Mouse (Mus musculus): ENCODE measurements at regions not wholly inside any gene's neighbourhood (a gene's known extent, or its start where the extent isn't known, plus 50 kb on each side); places are given as distances from the start of the nearest gene placed in this dataset.
A peak's percentile ranks its signal among the peaks of the same experiment; 100 is the strongest.

DNA sequence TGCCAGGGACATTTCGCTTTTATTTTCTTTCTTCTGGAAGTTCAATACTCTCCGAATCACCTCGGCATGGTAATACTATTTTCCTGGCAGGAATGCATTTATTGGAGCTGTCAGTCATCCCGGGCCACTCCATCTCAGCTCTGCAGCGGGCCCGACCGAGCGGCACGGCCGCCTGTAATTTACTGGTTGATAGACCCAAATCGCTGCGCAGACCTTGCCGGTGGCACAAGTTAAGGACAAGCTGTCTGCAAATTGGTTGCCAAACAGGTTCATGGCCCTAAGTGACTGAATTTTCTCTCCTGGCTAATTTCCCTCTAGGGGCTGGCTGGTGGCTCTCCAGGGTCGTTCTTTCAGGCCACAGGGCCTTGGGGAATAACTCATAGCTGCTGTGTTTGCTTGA, 169.4 kb upstream of the Kcnab2 start:
- no peak for DNase-seq (ENCODE audit: low spot score in 2 of 2)

DNA sequence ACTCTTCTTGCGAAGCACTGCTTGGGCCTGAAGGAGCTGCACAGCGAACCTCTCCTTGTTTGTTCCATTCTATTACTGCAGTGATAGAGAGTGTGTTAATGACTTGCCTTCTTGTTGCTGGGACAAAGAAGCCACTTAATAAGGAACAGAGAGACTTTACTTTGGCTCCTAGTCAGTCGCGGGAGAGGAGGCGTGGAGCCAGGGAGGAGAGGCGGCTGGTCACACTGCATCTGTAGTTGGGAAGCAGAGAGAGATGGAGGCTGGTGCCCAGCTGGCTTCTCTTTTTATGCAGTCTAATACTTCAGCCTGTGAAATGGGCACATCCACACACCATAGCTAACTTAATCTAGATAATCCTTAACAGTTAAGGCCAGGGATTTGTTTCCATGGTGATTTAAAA, 159.4 kb upstream of the Kcnab2 start:
- no peak for DNase-seq (ENCODE audit: low spot score in 2 of 2)

- DNase-seq (ENCODE audit: low spot score in 2 of 2): no peak
Measured at GRCm38 (mm10) chr4:152633896-152634295, 156.2 kb upstream of the Kcnab2 start.

- DNase-seq (ENCODE audit: low spot score in 2 of 2): no peak
Measured at GRCm38 (mm10) chr4:152628111-152628510, 150.4 kb upstream of the Kcnab2 start.

DNA sequence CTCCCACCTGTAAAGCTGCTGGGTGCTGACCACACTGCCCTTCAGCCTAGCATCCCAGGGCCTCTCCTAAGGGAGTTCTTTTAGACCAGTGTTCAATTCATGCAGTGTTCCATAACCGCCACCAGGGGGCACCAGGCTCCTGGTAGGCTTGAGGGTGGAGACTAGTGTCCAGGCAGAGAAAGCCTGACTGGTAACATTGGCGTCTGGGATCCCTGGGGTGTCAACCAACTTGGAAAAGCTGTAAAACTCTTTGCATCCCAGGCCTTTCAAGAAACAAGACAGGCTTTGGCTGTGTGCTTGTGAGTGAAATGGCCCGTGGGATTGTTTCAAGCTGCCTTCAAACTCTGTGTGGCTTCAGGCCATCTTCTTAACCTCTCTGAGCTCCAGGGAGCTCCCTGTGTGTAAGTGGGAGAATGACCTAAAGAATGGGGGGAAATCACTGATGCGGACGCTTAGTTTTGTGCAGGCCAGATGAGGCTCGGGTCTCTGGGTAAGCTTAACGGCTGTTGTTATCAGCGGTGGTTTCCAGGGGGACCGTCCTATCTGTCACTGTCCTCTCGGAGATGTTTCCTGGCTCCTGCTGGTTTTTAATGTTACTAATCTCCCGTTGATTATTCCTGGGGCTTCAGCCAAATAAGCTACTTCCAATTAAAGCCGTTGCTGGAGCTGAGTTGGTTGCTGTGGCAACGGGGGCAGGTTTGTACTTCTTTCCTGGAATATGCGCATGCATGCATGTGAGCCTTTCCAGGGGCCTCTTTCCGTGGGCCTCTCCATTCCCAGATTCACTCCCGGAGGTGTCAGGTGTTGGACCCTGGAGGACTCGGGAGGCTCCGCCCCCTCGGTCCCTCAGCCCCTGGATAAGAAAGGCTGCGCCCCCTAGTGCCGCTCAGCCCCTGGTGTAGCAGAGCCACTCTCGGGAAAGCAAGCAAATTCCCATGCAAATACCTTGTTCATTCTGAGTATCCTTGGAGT, 147.6 kb upstream of the Kcnab2 start:
- DNase-seq (ENCODE audit: low spot score in 2 of 2): peak in 1 of 2 experiments; percentile 27

GRCm38 (mm10) chr4:152622022-152622777, 144.5 kb upstream of the Kcnab2 start:
- DNase-seq (ENCODE audit: low spot score in 2 of 2): no peak

GRCm38 (mm10) chr4:152617636-152618035, 140.0 kb upstream of the Kcnab2 start:
- DNase-seq (ENCODE audit: low spot score in 2 of 2): no peak

DNA sequence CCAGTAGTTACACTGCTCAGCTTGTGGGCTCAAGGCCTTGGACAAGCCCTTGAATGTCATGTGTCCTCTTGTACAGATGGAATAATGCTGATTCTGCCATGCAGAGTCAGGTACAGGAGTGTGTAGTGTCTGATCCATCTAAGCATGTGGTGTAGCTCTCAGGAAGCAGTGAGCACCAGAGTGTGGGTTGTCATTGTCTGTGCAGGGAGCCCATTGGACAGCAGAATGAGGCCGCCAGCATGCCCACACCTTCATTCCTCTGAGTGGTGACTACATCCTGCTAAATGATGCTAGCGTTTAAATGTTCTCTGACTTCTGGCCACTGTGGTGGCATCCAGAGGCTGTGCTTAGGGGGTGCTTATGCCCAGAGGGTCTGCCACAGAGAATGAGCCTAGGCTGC, 137.5 kb upstream of the Kcnab2 start:
- no peak for DNase-seq (ENCODE audit: low spot score in 2 of 2)

- DNase-seq (ENCODE audit: low spot score in 2 of 2): no peak
Measured at GRCm38 (mm10) chr4:152614356-152615100, 136.9 kb upstream of the Kcnab2 start.
